26 mouse cellular contexts compared by ENCODE assay signal in the genomic region with DNA sequence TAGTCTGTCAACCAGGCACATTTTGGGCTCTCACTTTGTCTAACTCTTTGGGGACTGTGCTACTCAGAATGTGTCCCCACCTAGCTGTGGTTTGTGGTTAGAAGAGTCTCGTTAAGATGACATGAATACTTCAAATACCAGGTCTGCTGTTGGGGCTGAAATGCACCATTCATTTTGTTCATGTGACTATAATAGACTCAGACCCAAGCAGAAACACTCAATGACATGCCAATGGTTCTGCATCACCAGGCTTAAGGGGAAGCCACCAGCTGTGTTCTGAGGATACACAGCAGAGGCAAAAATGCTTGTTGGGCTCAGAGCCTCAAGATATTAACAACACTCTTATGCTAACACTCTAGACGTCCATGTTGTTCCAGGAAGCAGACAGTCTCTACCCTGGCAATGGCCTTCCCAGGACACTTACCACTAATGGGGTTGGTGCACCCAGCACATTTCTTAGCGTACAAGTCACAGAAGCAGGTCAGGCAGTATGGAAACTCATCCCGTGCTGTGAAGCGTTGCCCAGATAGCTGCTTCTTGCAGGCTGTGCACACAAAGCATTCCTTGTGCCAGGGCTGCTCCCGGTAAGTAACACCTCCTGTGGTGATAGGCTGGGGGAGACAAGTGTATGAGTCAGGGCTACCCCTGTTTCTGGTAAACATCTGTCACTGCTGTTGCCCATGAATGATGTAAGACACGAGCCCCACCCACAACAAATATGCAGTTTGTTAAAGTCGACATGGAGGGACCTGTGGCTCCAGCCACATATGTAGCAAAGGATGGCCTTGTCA. TPM values are rescaled to one million over a fixed set of nuclear protein-coding genes. Genes with fewer than 3 reads are reported as not detected.
A peak's percentile ranks its signal among the peaks of the same experiment; 100 is the strongest.
DNase-seq lines count a peak whose midpoint lies in the region; ATAC-seq and TF ChIP-seq lines count a peak whose summit lies in the region.
"Had no signal": no experiment of that assay in that cellular context is flagged by ENCODE, and none has a peak within 500 bp of the region (broad histone marks: within the 10 kb centered on the region; RNA-seq: fewer than 3 reads in every experiment).

No protein-coding gene starts in this region.

- 42% methylated on average over 8 of the region's 8 CpGs for WGBS in heart, adult 2 months
- WGBS in liver, postnatal 0 days (ENCODE audit: insufficient replicate concordance), result 73% methylated on average over 8 of the region's 8 CpGs

- no peak for TF ChIP-seq CTCF in heart, adult 2 months (IDR thresholded peaks at IDR 0.05)
- TF ChIP-seq CTCF in liver, postnatal 0 days (IDR thresholded peaks at IDR 0.05; ENCODE audit: low read depth), result no peak

- ATAC-seq in liver, postnatal 0 days, result no peak
- ATAC-seq: activated CD4-positive, CD25-positive, alpha-beta regulatory T cell, adult 4 months; forebrain, postnatal 0 days had no signal

- H3K36me3 ChIP-seq in heart, adult 2 months (ENCODE audit: control insufficient read depth, insufficient read depth, low read length), result peaks cover 15% of the 10 kb centered on the region
- no peaks in the 10 kb centered on the region for H3K36me3 ChIP-seq in liver, postnatal 0 days (replicated peaks; ENCODE audit: insufficient read depth, low read length)
- H3K36me3 ChIP-seq: forebrain, embryonic 10.5 days; neural tube, embryonic 12.5 days had no signal

- intact Hi-C loops in heart, adult 2 months (cut with DNase I), result no loop called here

- no peaks in the 10 kb centered on the region for H3K79me2 ChIP-seq in heart, adult 2 months (replicated peaks; ENCODE audit: control insufficient read depth, insufficient read depth, low read length)

- no peak for DNase-seq in heart, adult 2 months
- DNase-seq in heart, adult 9 months (ENCODE audit: low spot score in 2 of 2), result no peak
- DNase-seq in kidney, postnatal 10 days, result peak; percentile 3
- DNase-seq in kidney, adult 9 months, result no peak
- DNase-seq in 3T3-L1 (ENCODE audit: low read depth, low spot score), result peak; percentile 93
- peak; percentile 63 for DNase-seq in brain, adult 2 months (ENCODE audit: low read depth, low spot score)
- DNase-seq in layer of hippocampus, postnatal 14 days (ENCODE audit: low spot score in 2 of 2), result no peak
- DNase-seq in liver, postnatal 0 days, result no peak
- DNase-seq: adrenal gland, postnatal 10 days; cerebellum, adult 11 months; cerebellum, postnatal 10 days; forebrain, postnatal 0 days; gastrocnemius, adult 2 months; kidney, adult 8-10 months; kidney, postnatal 36 days; layer of hippocampus, adult 9-11 months; right cerebral cortex, adult 18-20 months; thymus, postnatal 14 days had no signal

- peak; percentile 65; the same call in 1 of the 2 replicates for TF ChIP-seq EP300 in heart, adult 2 months (IDR thresholded peaks at IDR 0.05; ENCODE audit: insufficient read depth, low read depth, low read length)
- no peak for TF ChIP-seq EP300 in liver, postnatal 0 days (IDR thresholded peaks at IDR 0.05; ENCODE audit: low read depth)

- no peak overlapping the region for H3K4me2 ChIP-seq in liver, postnatal 0 days (ENCODE audit: low read depth, low read length)
- H3K4me2 ChIP-seq: embryonic facial prominence, embryonic 13.5 days; hindbrain, embryonic 14.5 days; limb, embryonic 13.5 days; midbrain, embryonic 11.5 days; neural tube, embryonic 12.5 days had no signal

- no peak overlapping the region for H3K4me3 ChIP-seq in heart, adult 2 months
- H3K4me3 ChIP-seq in liver, postnatal 0 days (ENCODE audit: low read depth, low read length), result no peak overlapping the region
- H3K4me3 ChIP-seq: embryonic facial prominence, embryonic 13.5 days; forebrain, embryonic 10.5 days; gastrocnemius, adult 2 months; limb, embryonic 13.5 days; neural tube, embryonic 12.5 days had no signal

- H3K9me3 ChIP-seq in liver, postnatal 0 days (ENCODE audit: low read length), result no peaks in the 10 kb centered on the region
- H3K9me3 ChIP-seq: embryonic facial prominence, embryonic 13.5 days; forebrain, embryonic 10.5 days; limb, embryonic 13.5 days; neural tube, embryonic 12.5 days had no signal

- peak; percentile 44 for TF ChIP-seq POLR2A in heart, adult 2 months (IDR thresholded peaks at IDR 0.05; ENCODE audit: insufficient read depth, low read depth, low read length)

- H3K4me1 ChIP-seq in heart, adult 2 months (ENCODE audit: control insufficient read depth, insufficient read depth, low read length), result no peaks in the 10 kb centered on the region; the same call in 1 of the 2 replicates
- no peaks in the 10 kb centered on the region for H3K4me1 ChIP-seq in liver, postnatal 0 days (ENCODE audit: insufficient read depth)
- H3K4me1 ChIP-seq: forebrain, embryonic 10.5 days; neural tube, embryonic 12.5 days had no signal

- no peak overlapping the region for H3K27ac ChIP-seq in heart, adult 2 months
- H3K27ac ChIP-seq in liver, postnatal 0 days (ENCODE audit: low read depth), result no peak overlapping the region
- H3K27ac ChIP-seq: embryonic facial prominence, embryonic 13.5 days; forebrain, embryonic 10.5 days; gastrocnemius, adult 2 months; hindbrain, embryonic 14.5 days; limb, embryonic 13.5 days; liver, embryonic 14.5 days; neural tube, embryonic 12.5 days had no signal

- no peaks in the 10 kb centered on the region for H3K27me3 ChIP-seq in heart, adult 2 months (ENCODE audit: control insufficient read depth, insufficient read depth, low read length)
- no peaks in the 10 kb centered on the region for H3K27me3 ChIP-seq in liver, postnatal 0 days (ENCODE audit: insufficient read depth, low read length)
- H3K27me3 ChIP-seq: embryonic facial prominence, embryonic 13.5 days; limb, embryonic 13.5 days; neural tube, embryonic 12.5 days had no signal

- no peak overlapping the region for H3K9ac ChIP-seq in heart, adult 2 months (ENCODE audit: low read depth, low read length)
- no peak overlapping the region for H3K9ac ChIP-seq in liver, postnatal 0 days (replicated peaks)
- H3K9ac ChIP-seq: embryonic facial prominence, embryonic 13.5 days; forebrain, postnatal 0 days; hindbrain, embryonic 14.5 days; limb, embryonic 13.5 days; liver, embryonic 14.5 days; neural tube, embryonic 12.5 days had no signal

RNA-seq across cellular contexts. Expression of gene AI597479, which starts 29.5 kb away (rescaled TPM):
- total RNA-seq in heart, adult 2 months (2021), result 10 to 100 TPM; 20.3 to 21.1 TPM
- 8.4 and 13.2 TPM in 2 replicates for polyA plus RNA-seq in heart, adult 2 months (2012; rRNA removed)
- 10 to 100 TPM; 21.3 to 21.7 TPM for total RNA-seq in layer of hippocampus, postnatal 14 days (2021)
- 4.9 and 5.0 TPM in 2 replicates for polyA plus RNA-seq in liver, postnatal 0 days (2015; fragmentation: Nextera tagmentation; extraction: Ambion mirVana)

RNA-seq across cellular contexts. Expression of gene Tgfbrap1, which starts 29.6 kb away (rescaled TPM):
- 10 to 100 TPM; 13.9 to 14.5 TPM for total RNA-seq in heart, adult 2 months (2021)
- 11.2 and 15.4 TPM in 2 replicates for polyA plus RNA-seq in heart, adult 2 months (2012; rRNA removed)
- total RNA-seq in layer of hippocampus, postnatal 14 days (2021), result 10 to 100 TPM; 40.6 to 42.3 TPM
- 2.6 TPM in 2 replicates for polyA plus RNA-seq in liver, postnatal 0 days (2015; fragmentation: Nextera tagmentation; extraction: Ambion mirVana)

Comparison
In these comparisons a context has a peak if more than half of its experiments do, and no peak if none do; other contexts are left out.
1. DNase-seq: peak in kidney, postnatal 10 days (single experiment), 3T3-L1 (single experiment) and brain, adult 2 months (single experiment); none in heart, adult 2 months (0 of 2), heart, adult 9 months (0 of 2), kidney, adult 9 months (single experiment), layer of hippocampus, postnatal 14 days (0 of 2) and liver, postnatal 0 days (single experiment).